Mouse (Mus musculus): Measurements from ENCODE around the gene Abat.
"Not testable (repeated sequence)": the region's sequence is repeated elsewhere in the genome, so short reads cannot be mapped to it uniquely, and the experiment has no call there.

Gene Abat

GRCm38 (mm10) chr16:8532894-8533293 is 19.7 kb downstream of the Abat start:
- no peak for DNase-seq (ENCODE audit: low read depth, low spot score)

- DNase-seq (ENCODE audit: low read depth, low spot score), result no peak
Measured at GRCm38 (mm10) chr16:8533477-8533876, 20.2 kb downstream of the Abat start.

GRCm38 (mm10) chr16:8534466-8535200 is 21.4 kb downstream of the Abat start:
- no peak for DNase-seq (ENCODE audit: low read depth, low spot score)

- no peak for DNase-seq (ENCODE audit: low read depth, low spot score)
Measured at GRCm38 (mm10) chr16:8535411-8535810, 22.2 kb downstream of the Abat start.

GRCm38 (mm10) chr16:8539150-8539865 is 26.1 kb downstream of the Abat start:
- DNase-seq (ENCODE audit: low read depth, low spot score), result no peak

- no peak for DNase-seq (ENCODE audit: low read depth, low spot score)
Measured at GRCm38 (mm10) chr16:8540859-8541314, 27.7 kb downstream of the Abat start.

- no peak for DNase-seq (ENCODE audit: low read depth, low spot score)
Measured at GRCm38 (mm10) chr16:8547836-8548235, 34.6 kb downstream of the Abat start.

- no peak for DNase-seq (ENCODE audit: low read depth, low spot score)
Measured at GRCm38 (mm10) chr16:8549506-8549905, 36.3 kb downstream of the Abat start.

GRCm38 (mm10) chr16:8554351-8554750 is 41.1 kb downstream of the Abat start:
- no peak for DNase-seq (ENCODE audit: low read depth, low spot score)

- DNase-seq (ENCODE audit: low read depth, low spot score), result not testable (repeated sequence)
Measured at GRCm38 (mm10) chr16:8554751-8555150, 41.5 kb downstream of the Abat start.

- not testable (repeated sequence) for DNase-seq (ENCODE audit: low read depth, low spot score)
Measured at GRCm38 (mm10) chr16:8555371-8555770, 42.1 kb downstream of the Abat start.

GRCm38 (mm10) chr16:8560079-8560478 is 46.9 kb downstream of the Abat start:
- DNase-seq (ENCODE audit: low read depth, low spot score), result no peak

- DNase-seq (ENCODE audit: low read depth, low spot score), result not testable (repeated sequence)
Measured at GRCm38 (mm10) chr16:8561101-8561500, 47.9 kb downstream of the Abat start.

- DNase-seq (ENCODE audit: low read depth, low spot score), result not testable (repeated sequence)
Measured at GRCm38 (mm10) chr16:8561856-8562255, 48.6 kb downstream of the Abat start.

- DNase-seq (ENCODE audit: low read depth, low spot score), result not testable (repeated sequence)
Measured at GRCm38 (mm10) chr16:8562827-8563226, 49.6 kb downstream of the Abat start.

- DNase-seq (ENCODE audit: low read depth, low spot score), result no peak
Measured at GRCm38 (mm10) chr16:8564836-8565235, 51.6 kb downstream of the Abat start.

GRCm38 (mm10) chr16:8565539-8565938 is 52.3 kb downstream of the Abat start:
- DNase-seq (ENCODE audit: low read depth, low spot score), result no peak

GRCm38 (mm10) chr16:8566115-8566711 is 53.0 kb downstream of the Abat start:
- DNase-seq (ENCODE audit: low read depth, low spot score), result no peak

- no peak for DNase-seq (ENCODE audit: low read depth, low spot score)
Measured at GRCm38 (mm10) chr16:8568881-8569280, 55.7 kb downstream of the Abat start.

GRCm38 (mm10) chr16:8570336-8570735 is 57.1 kb downstream of the Abat start:
- no peak for DNase-seq (ENCODE audit: low read depth, low spot score)

GRCm38 (mm10) chr16:8570901-8571615 is 57.8 kb downstream of the Abat start:
- no peak for DNase-seq (ENCODE audit: low read depth, low spot score)

- no peak for DNase-seq (ENCODE audit: low read depth, low spot score)
Measured at GRCm38 (mm10) chr16:8573041-8573440, 59.8 kb downstream of the Abat start.
